Mouse (Mus musculus) cerebellum, adult 11 months (tissue): ENCODE results near the gene Gm11060.

Experiments used
- DNase-seq: peaks from one replicate; pipeline ENCODE4 v3.0.0; 2022

Gm11060 gene

GRCm38 (mm10) chr2:105122216-105122615, 30.4 kb downstream of the Gm11060 start:
- DNase-seq: no peak

- DNase-seq: no peak
Observed at GRCm38 (mm10) chr2:105122886-105123285, 31.1 kb downstream of the Gm11060 start.

- no peak for DNase-seq
Observed at GRCm38 (mm10) chr2:105123431-105123830, 31.6 kb downstream of the Gm11060 start.

GRCm38 (mm10) chr2:105123881-105124280, 32.1 kb downstream of the Gm11060 start:
- no peak for DNase-seq

GRCm38 (mm10) chr2:105124391-105124790, 32.6 kb downstream of the Gm11060 start:
- DNase-seq: no peak

GRCm38 (mm10) chr2:105125205-105125604, 33.4 kb downstream of the Gm11060 start:
- DNase-seq: no peak

GRCm38 (mm10) chr2:105125641-105126040, 33.8 kb downstream of the Gm11060 start:
- no peak for DNase-seq

GRCm38 (mm10) chr2:105126279-105126678, 34.5 kb downstream of the Gm11060 start, which contains the start of gene Wt1:
Gene Wt1, plus strand, starts transcription at chr2:105126529.
- no peak for DNase-seq

- DNase-seq: no peak
Observed at GRCm38 (mm10) chr2:105126691-105127530, 35.1 kb downstream of the Gm11060 start.

- DNase-seq: no peak
Observed at GRCm38 (mm10) chr2:105127531-105128480, 36.0 kb downstream of the Gm11060 start.

GRCm38 (mm10) chr2:105128564-105128963, 36.7 kb downstream of the Gm11060 start:
- no peak for DNase-seq

- DNase-seq: no peak
Observed at GRCm38 (mm10) chr2:105130351-105131060, 38.7 kb downstream of the Gm11060 start.

GRCm38 (mm10) chr2:105131061-105131810, 39.4 kb downstream of the Gm11060 start:
- DNase-seq: no peak

- DNase-seq: no peak
Observed at GRCm38 (mm10) chr2:105131811-105132100, 39.9 kb downstream of the Gm11060 start.

- no peak for DNase-seq
Observed at GRCm38 (mm10) chr2:105132300-105132699, 40.5 kb downstream of the Gm11060 start.

- DNase-seq: no peak
Observed at GRCm38 (mm10) chr2:105132933-105133795, 41.3 kb downstream of the Gm11060 start.

GRCm38 (mm10) chr2:105134296-105134695, 42.5 kb downstream of the Gm11060 start:
- DNase-seq: no peak

GRCm38 (mm10) chr2:105139471-105139870, 47.7 kb downstream of the Gm11060 start:
- DNase-seq: no peak

- no peak for DNase-seq
Observed at GRCm38 (mm10) chr2:105141371-105141770, 49.6 kb downstream of the Gm11060 start.
